Mouse (Mus musculus) cerebellum, adult 2 months (tissue): ENCODE measurements around the gene Ift46.

Experiments
- CTCF ChIP-seq: fragments of 200-500 bp; IDR thresholded peaks from 2 replicates; pipeline ENCODE4 v1.5.1; 2011; ENCODE audit warnings: low read depth, mild to moderate bottlenecking, control low read depth, low read length, moderate library complexity, borderline replicate concordance; ENCODE audit not compliant: insufficient read depth
- POLR2A ChIP-seq: fragments of 200-500 bp; IDR thresholded peaks from 2 replicates; pipeline ENCODE4 v1.6.1; 2011; ENCODE audit warnings: low read length, control low read depth, borderline replicate concordance; ENCODE audit not compliant: insufficient read depth

DNA sequence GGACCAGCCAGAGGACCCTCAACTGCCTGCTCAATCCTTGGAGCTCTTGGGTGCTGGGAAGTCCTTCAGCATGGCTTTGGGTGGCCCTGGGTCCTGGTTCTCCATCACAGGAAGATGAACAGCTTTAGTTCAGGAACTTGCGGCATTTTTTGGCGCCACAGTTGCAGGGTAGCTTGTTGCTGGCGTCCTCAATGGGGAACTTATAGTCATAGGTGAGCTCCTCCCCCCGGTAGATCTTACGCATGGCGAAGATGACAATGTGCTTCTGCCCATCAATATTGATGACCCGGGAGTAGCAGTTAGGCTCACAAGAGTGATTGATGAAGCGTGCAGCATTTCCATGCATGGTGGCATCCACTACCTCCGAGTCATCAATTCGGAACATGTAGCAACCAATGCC, 40.1 kb downstream of the Ift46 start:
- TF ChIP-seq CTCF (no peak), POLR2A (no peak)
